Mouse (Mus musculus) small intestine, adult 2 months (tissue): Measurements from ENCODE around the gene Hist3h2a.

ENCODE experiments used
- CTCF ChIP-seq: fragments of 200-500 bp; IDR thresholded peaks from 2 replicates; pipeline ENCODE4 v1.5.1; 2012; ENCODE audit warnings: low read depth, mild to moderate bottlenecking, control low read depth, inconsistent platforms, low read length, moderate library complexity, mixed read lengths; ENCODE audit not compliant: insufficient replicate concordance, insufficient read length; ENCODE audit errors: extremely low read depth
- POLR2A ChIP-seq: fragments of 200-500 bp; IDR thresholded peaks from 2 replicates; pipeline ENCODE4 v1.6.1; 2012; ENCODE audit warnings: low read depth, mild to moderate bottlenecking, control low read depth, inconsistent platforms, low read length, moderate library complexity

DNA sequence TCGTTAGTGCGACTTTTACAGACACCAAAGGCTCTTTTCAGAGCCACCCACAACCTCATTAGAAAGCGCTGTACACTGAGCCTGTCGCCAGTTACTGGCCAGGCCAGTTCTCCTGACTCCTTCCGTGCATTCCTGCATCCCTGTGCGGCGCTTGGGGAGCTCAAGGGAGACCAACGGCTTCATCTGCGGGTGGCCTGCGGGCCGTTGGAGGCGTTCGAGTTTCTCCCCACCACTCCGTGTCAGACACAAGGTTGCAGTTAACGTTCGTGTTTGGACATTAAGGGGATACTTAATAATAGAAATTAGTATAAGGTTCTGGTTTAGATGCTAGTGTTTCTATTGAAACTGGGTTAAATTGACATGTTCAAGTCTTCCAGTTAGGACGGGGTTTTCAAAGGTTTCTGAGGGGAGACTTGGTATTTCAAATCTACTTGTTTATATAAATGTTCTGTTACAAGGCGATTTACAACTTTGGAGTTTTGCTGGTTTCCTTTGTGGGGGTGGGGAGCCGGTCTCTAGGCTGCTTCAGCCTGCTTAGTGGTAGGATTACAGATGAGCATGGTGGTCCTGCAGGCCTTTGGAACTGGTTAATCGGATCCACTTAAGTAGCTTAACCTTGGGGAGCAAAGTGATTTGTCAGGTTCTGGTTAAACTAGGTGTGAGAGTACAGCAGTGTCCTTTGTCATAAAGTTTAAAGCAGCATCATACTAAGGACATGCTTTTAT, 820 bp downstream of the Hist3h2a start:
- TF ChIP-seq CTCF = 0 out of 2 replicates have a peak, but pooled peaks have one; percentile 32
- TF ChIP-seq POLR2A = no peak
